ENCODE assay signal across 13 mouse cellular contexts in the genomic region with DNA sequence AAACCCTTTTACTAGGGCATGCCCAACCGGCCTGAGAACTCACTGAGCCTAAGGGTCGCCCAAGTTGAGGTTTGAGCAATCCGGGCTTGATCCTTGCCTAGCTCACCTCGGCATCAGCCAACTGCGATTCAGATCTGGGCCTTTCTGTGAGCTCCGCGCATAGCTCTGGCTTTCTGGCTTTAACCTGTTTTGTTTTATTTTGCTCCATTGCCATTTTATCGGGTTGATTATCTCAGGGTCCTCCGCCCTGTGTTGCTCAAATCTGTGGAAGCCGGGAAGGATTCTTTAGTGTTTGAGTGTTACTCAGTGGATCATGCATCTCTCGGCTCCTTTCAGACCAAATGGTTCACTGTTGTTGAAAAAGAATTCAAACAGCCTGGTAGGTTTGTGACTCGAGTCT. TPM values are rescaled to one million over a fixed set of nuclear protein-coding genes. Genes with fewer than 3 reads are reported as not detected.
DNase-seq lines count a peak whose midpoint lies in the region; ATAC-seq and TF ChIP-seq lines count a peak whose summit lies in the region.
"Had no signal": no experiment of that assay in that cellular context is flagged by ENCODE, and none has a peak within 500 bp of the region (broad histone marks: within the 10 kb centered on the region; RNA-seq: fewer than 3 reads in every experiment).

No protein-coding gene starts in this region.

- H3K9ac ChIP-seq in neural tube, embryonic 14.5 days (replicated peaks; ENCODE audit: low read depth, low read length) = peak overlapping the region; percentile 49; the same call in 1 of the 2 replicates
- H3K9ac ChIP-seq: embryonic facial prominence, embryonic 15.5 days; heart, embryonic 13.5 days; liver, embryonic 15.5 days had no signal

- no peak for TF ChIP-seq CTCF in gastrocnemius, adult 2 months (IDR thresholded peaks at IDR 0.05)

- intact Hi-C loops in gastrocnemius, adult 2 months (cut with DNase I) = no loop called here

- peak overlapping the region; percentile 53; the same call in 1 of the 2 replicates for H3K4me3 ChIP-seq in gastrocnemius, adult 2 months
- peak overlapping the region; percentile 23 for H3K4me3 ChIP-seq in neural tube, embryonic 14.5 days (ENCODE audit: low read depth, low read length)
- H3K4me3 ChIP-seq: embryonic facial prominence, embryonic 15.5 days; liver, embryonic 15.5 days had no signal

- H3K4me2 ChIP-seq in neural tube, embryonic 14.5 days (ENCODE audit: low read depth, low read length) = peak overlapping the region; percentile 41
- H3K4me2 ChIP-seq: embryonic facial prominence, embryonic 15.5 days; liver, embryonic 15.5 days had no signal

- H3K36me3 ChIP-seq in neural tube, embryonic 14.5 days (ENCODE audit: control insufficient read depth, insufficient read depth, low read length) = no peaks in the 10 kb centered on the region
- H3K36me3 ChIP-seq: embryonic facial prominence, embryonic 15.5 days; heart, embryonic 13.5 days; liver, embryonic 15.5 days had no signal

- no peaks in the 10 kb centered on the region for H3K9me3 ChIP-seq in neural tube, embryonic 14.5 days (ENCODE audit: control insufficient read depth, low read length)
- H3K9me3 ChIP-seq: embryonic facial prominence, embryonic 15.5 days; heart, embryonic 13.5 days; liver, embryonic 15.5 days had no signal

- H3K27me3 ChIP-seq in neural tube, embryonic 14.5 days (ENCODE audit: control insufficient read depth, insufficient read depth, low read length) = no peaks in the 10 kb centered on the region

- H3K27ac ChIP-seq in gastrocnemius, adult 2 months = peak overlapping the region; percentile 68; the same call in 1 of the 2 replicates
- H3K27ac ChIP-seq in neural tube, embryonic 14.5 days (ENCODE audit: low read depth, low read length) = peak overlapping the region; percentile 88
- H3K27ac ChIP-seq: embryonic facial prominence, embryonic 15.5 days; heart, embryonic 13.5 days; liver, embryonic 15.5 days had no signal

- 8% methylated on average over 12 of the region's 12 CpGs for WGBS in neural tube, embryonic 14.5 days

- ATAC-seq in neural tube, embryonic 14.5 days (ENCODE audit: low read depth) = no peak
- ATAC-seq in megakaryocyte progenitor cell, adult 5-6 weeks (replicated peaks; ENCODE audit: poor library complexity) = no peak

- peaks cover 78% of the 10 kb centered on the region for H3K4me1 ChIP-seq in neural tube, embryonic 14.5 days (ENCODE audit: control insufficient read depth, insufficient read depth, low read length)
- H3K4me1 ChIP-seq: liver, embryonic 15.5 days had no signal

- DNase-seq in gastrocnemius, adult 2 months = no peak
- no peak for DNase-seq in gastrocnemius, adult 8-10 months (ENCODE audit: low spot score in 2 of 2)
- DNase-seq in embryo, embryonic 11 days = peak; percentile 64
- peak; percentile 32 for DNase-seq in kidney, adult 9 months
- no peak for DNase-seq in cerebellum, postnatal 4 days (ENCODE audit: low spot score in 2 of 2)
- DNase-seq in frontal cortex, postnatal 36 days (ENCODE audit: low spot score in 2 of 2) = no peak
- DNase-seq: layer of hippocampus, adult 9-11 months; right cerebral cortex, adult 18-20 months had no signal

RNA-seq across cellular contexts. Expression of gene Hoxc4, which starts 40.0 kb away (rescaled TPM):
- total RNA-seq in gastrocnemius, adult 2 months (2021) = 1 to 10 TPM; 4.3 to 4.6 TPM
- total RNA-seq in gastrocnemius, adult 8-10 months (2022) = 1 to 10 TPM; 4.6 to 5.6 (median 4.7) TPM
- polyA plus RNA-seq in neural tube, embryonic 14.5 days (2014; fragmentation: Nextera tagmentation; extraction: Ambion mirVana) = 19.0 and 24.0 TPM in 2 replicates
- not detected in 2 replicates for total RNA-seq in megakaryocyte progenitor cell, adult 5-6 weeks (2015)
- not detected in 2 replicates for total RNA-seq in megakaryocyte progenitor cell, adult 5-6 weeks (2017)

Comparison
In these comparisons a context has a peak if more than half of its experiments do, and no peak if none do; other contexts are left out.
1. DNase-seq: peak in embryo, embryonic 11 days (single experiment) and kidney, adult 9 months (single experiment); none in gastrocnemius, adult 2 months (single experiment), gastrocnemius, adult 8-10 months (0 of 2), cerebellum, postnatal 4 days (0 of 2) and frontal cortex, postnatal 36 days (0 of 2).
2. RNA of gene Hoxc4, which starts 40.0 kb away (total RNA-seq): 4.6 to 5.6 TPM in gastrocnemius, adult 8-10 months and 4.3 to 4.6 TPM in gastrocnemius, adult 2 months; not detected in megakaryocyte progenitor cell, adult 5-6 weeks; every median in the first group is over 4 times any median in the second.